Mouse (Mus musculus): ENCODE measurements around the gene Nab1.

- TF ChIP-seq CTCF (IDR thresholded peaks at IDR 0.05; ENCODE audit: extremely low read depth, insufficient read depth, low read length) (no peak), POLR2A (IDR thresholded peaks at IDR 0.05; ENCODE audit: extremely low read depth, insufficient read depth, low read length) (no peak)
These were observed 15.5 kb downstream of the Nab1 start for GRCm38 (mm10) chr1:52484980-52485379.

Data from cortical plate, adult 2 months (tissue).